Mouse (Mus musculus) gastrocnemius, postnatal 36 days (tissue): Measurements from ENCODE around the gene Trappc10. TPM values are rescaled to one million over a fixed set of nuclear protein-coding genes. Genes with fewer than 3 reads are reported as not detected.

Source experiments
- DNase-seq, 2 experiments: peaks; one replicate each; pipeline ENCODE4 v3.0.0; 2022
- intact Hi-C: fragments of 180-260 bp; cut with DNase I; formaldehyde crosslinking; loops from one replicate; pipeline ENCODE4 v1.15.1; 2025
- total RNA-seq, 2 experiments: library from RNA; stranded (reverse); gene quantifications; 2 replicates each; pipeline ENCODE4 v1.2.3; 2021

The Trappc10 gene
- total RNA-seq, 2 experiments from 2014 or later: 32.7 to 33.1 TPM

DNA sequence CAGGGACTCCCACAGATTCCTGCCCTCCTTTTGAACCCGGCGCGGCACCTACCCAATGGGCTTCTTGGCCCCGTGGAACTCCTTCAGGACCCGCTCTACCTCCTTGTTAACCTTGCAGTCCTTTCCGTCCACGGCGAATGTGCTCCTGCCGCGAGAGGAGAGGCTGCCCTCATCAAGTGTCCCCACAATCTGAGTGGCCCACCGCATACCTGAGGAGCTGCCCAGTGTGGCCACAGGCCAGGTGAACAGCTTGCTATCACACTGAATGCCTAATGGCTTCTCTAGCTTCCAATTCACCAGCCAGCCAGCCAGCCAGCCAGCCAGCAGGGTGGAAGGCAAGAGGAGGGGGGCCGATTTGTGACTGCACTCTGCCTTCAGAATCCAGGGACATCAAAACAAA is 79.7 kb downstream of the Trappc10 start:
- intact Hi-C loops: loop anchor here (5.0 kb wide), 1 partner anchor 137 kb away; no protein-coding TSS in a partner anchor

DNA sequence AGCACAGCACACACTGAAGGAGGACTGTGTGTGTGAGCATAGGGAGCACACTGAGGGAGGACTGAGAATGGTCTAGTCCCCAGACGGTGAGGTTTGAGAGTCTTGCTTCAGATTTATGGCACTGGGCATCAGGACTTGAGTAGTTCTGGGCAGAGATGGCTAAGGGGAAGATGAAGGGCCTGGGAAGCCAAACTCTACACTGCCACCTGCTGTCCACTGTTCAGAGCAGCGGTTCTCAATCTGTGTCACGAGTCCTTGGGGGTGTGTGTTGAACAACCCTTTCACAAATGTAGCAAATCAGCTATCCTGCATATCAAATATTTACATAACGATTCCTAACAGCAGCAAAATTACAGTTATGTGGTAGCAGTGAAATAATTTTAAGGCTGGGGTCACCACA is 80.5 kb downstream of the Trappc10 start:
- DNase-seq: peak in 1 of 2 experiments; percentile 49
- intact Hi-C loops: loop anchor here (5.0 kb wide), 1 partner anchor 137 kb away; no protein-coding TSS in a partner anchor

More for the DNA sequence above, 79.7 kb downstream of the Trappc10 start:
- DNase-seq: no peak

DNA sequence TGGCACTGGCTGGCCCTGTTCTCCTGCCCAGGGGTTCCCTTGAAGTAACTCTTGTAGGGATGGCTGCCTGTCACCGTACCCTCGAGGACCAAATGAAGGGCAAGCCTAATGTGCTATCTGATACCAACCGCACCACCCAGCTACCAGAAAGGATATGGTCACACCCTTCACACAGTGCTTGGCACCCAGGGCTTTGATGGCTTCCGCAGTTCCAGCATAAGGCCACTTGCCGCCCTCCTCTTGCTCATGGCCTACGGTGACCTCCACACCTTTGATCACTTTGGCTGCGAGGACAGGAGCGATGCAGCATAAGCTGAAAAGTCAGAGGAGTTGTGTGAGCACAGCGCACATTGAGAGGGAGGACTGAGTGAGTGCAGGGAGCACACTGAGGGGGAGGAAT is 81.2 kb downstream of the Trappc10 start:
- intact Hi-C loops: loop anchor here (5.0 kb wide), 1 partner anchor 136 kb away; no protein-coding TSS in a partner anchor
- DNase-seq: no peak

DNA sequence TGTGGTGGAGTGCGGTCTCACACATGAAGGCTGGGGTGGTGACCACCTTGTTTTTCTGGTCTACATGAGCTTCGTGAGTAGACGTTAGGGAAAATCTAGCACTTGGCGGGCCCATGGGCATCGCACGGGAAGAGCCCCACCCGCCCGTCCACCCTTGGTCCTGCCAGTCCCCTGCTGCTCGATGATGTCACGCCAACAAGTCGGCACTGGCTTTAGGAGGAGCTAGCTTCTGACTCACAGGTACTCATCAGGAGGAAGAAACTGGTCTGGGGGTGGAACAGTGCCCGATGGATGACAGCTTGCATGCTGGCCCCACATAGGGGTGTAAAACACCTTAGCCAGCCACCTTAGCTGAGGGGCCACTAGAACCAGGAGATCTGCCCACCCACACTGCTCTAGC is 81.8 kb downstream of the Trappc10 start:
- no peak for DNase-seq
- intact Hi-C loops: loop anchor here (5.0 kb wide), 1 partner anchor 135 kb away; no protein-coding TSS in a partner anchor

DNA sequence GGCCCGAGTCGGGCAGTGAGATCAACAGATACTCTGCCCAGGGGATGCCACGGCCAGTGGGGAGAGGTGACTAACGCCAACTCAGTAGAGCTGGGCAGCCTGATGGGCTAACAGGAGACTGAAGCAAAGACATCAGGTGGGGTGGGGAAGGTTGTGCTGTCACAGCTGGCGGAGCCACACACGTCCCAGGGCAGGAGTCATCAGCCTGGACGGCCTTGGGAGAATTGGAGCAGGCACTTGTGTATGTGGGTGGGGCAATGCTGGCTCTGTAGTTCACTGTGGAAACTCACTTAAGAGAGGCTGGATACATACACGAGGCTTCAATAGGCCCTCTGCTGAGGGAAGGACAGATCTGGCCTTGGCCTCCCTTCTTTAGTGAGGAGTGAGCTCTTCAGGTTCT is 83.3 kb downstream of the Trappc10 start:
- intact Hi-C loops: loop anchor here (2.0 to 5.0 kb wide), 3 partner anchors 92 to 176 kb away; partner anchors contain the start of gene Icosl
- DNase-seq: no peak

DNA sequence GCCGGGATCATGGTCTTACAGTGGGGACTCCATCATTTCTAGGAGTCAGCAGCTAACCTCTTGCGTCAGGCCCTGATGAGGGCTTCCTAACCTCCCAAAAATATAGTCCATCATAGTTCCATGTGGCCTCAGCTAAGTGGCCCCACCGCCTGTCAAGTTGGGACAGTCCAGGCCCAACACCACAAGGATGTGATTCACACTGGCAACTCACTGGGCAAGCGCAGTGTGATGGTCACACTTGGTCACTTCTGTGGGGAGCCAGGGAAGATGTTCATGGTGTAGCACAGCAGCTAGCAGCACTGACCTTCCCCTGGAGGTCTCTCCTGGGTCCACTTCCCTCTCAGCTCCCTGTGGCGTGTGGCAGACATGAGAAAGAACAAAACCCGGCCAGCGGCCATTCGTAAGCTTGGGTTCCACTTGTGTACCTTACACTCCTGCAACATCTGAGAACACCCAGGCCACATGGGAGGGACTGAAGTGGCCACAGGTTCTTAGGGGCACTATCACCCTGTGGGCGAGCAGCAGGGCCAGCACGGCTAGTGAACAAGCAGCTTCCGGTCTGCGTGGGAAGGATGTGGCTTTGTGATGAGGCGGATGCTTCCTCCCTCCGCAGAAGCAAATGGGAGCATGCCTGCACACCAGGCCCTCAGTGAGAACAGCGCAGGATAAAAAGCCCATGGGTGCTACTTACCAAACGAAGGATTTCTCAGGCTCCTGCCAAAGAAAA is 83.9 kb downstream of the Trappc10 start:
- intact Hi-C loops: loop anchor here (2.0 to 5.0 kb wide), 3 partner anchors 92 to 176 kb away; partner anchors contain the start of gene Icosl
- no peak for DNase-seq

DNA sequence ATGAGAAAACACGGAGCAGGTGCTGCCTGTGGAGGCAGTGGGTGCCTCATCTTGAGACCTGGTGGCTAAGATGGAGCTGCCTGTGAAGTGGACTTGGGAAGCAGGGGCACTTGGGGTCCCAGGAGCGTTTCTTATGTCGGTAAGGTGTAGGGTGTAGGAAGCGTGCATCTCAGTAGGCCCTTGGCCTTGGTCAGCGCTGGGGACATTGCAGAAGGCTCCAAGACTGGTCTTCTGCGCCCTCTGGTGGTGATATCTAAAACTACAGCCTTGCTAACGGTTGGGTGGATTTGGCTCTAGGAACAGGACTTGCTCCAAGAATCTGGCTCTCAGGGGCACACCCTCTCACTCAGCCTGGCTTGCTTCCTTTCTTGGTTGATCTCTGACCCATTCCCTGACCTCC is 84.5 kb downstream of the Trappc10 start:
- intact Hi-C loops: loop anchor here (2.0 to 5.0 kb wide), 3 partner anchors 91 to 175 kb away; partner anchors contain the start of gene Icosl
- peak; percentile 73 to 81 for DNase-seq

DNA sequence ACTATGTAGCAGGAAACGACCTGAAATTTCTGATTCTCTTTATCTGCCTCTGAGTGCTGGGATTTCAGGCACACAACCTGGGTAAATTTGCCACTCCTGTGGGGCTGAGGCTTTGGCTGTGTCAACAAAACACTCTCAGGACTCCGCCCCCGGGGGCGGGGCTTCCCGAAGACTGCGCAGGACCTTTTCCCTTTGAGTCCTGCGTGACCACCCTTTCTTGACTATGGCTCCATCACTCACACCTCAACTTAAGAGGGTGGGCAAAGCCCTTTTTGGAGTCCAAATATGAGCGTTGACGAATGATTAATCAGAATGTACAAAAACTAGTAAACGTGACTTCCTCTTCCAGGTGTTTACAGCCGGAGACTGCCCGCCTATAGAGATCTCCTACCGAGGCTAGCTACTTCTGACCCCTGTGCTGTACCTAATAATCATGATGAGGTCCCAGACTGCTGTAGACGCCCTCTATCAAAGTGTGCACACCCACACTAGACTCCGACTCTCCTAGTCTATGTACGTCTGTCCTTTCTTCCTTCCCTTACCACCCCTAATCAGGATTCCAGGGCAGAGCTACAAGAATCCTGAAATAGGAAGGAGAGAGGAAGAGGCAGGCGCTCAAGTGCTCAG is 85.1 kb downstream of the Trappc10 start:
- DNase-seq: peak; percentile 43 to 53
- intact Hi-C loops: no loop called here

DNA sequence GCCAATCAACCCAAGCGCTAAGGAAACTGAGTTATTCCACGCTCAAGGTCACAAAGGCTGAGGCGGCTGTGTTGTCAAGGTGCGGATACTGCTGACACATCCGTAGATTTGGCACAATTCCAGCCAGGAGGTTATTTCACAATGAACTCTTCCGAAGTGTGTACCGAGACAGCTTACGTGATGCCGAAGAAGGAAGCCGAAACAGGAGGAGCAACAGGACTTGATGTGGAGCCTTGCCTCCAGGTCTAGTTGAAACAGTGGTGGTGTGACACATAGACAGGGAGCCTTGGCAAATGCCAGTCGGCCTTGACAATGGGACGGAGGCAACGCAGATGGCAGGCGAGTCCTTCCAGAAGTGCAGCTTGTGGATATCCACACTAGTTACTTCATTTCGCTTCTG is 86.4 kb downstream of the Trappc10 start:
- intact Hi-C loops: no loop called here
- DNase-seq: no peak

DNA sequence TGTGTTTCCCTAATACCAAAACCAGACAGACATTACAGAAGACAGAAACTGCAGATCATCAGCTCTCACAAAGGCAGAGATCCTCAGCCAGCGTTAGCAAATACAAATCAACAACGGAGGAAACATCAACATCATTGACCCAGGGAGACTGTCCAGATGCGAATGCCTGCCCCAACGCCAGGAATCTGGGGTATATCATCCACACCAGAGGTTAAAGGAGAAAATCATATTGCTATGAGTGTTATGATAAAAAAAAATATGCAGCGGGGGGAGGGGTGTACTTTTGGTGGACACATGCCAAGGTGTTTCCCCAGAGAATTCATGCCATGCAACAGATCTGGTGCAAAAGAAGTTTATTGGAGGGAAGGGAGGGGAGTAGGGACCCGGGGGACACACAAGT is 87.5 kb downstream of the Trappc10 start:
- DNase-seq: no peak
- intact Hi-C loops: no loop called here

DNA sequence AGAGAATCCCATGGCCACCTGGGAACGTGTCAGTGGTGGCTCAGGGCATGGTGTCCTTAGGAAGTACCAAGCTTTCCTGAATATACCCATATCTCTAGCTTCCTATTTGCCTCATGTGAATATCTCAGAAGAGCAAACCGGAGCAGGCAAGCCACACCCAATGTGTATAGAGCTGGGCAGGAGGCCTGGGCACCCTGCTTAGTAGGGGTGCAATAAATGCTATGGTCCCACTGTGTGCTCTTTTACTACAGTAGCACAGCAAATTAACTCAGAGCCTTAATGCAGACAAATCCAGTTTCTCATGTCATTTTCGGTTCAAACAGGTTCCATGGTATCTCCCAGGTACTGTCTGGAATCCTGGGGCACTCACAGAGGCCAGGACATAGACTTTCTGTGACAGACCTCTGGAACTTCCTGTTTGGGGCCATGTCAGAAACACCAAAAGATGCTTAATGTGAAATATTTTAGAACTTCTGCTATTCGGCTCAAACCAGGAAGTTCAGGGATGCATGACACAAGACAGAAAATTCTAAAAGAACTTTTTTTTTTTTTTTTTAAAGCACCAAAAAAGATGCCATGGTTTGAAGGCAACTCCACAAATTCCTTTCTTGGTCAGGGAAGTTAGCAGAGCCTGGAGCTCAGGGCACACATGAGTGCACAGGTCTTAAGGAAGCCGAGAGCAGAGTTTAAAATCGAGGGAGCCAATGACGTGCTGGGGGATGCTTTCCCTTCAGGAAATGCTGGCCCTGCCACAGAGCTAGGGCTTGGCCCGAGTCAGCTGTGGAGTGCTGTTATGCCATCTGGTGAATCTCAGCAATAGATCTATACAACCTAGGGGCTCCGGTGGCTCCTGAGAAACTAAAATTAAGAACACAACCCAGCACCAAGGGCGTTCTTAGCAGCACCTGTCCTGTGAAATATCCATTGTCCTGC is 95.3 kb downstream of the Trappc10 start:
- DNase-seq: no peak
- intact Hi-C loops: no loop called here

DNA sequence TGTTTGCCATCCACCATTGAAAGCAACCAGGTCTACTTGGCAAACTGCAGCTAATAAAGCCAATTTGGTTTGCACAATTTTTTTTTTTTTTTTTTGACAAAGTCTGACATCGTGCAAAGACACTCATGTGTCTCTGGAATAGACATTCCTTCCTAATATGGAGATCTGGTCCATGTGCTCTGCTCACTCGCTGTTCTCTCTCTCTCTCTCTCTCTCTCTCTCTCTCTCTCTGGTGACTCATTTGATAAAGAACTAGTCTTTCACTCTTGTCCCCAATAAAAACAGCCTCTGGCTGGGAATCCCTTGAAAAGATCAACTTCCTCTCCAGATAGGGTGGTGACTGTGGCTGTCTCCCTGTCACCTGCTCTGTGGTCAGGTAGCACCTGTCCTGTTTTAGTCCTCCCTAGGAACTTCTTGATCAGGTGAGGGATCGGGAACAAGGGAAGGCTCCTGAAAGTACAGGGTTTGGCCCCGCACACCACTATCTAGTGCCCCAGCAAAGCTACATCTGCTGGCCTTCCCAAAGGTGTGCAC is 96.5 kb downstream of the Trappc10 start:
- DNase-seq: no peak
- intact Hi-C loops: no loop called here

DNA sequence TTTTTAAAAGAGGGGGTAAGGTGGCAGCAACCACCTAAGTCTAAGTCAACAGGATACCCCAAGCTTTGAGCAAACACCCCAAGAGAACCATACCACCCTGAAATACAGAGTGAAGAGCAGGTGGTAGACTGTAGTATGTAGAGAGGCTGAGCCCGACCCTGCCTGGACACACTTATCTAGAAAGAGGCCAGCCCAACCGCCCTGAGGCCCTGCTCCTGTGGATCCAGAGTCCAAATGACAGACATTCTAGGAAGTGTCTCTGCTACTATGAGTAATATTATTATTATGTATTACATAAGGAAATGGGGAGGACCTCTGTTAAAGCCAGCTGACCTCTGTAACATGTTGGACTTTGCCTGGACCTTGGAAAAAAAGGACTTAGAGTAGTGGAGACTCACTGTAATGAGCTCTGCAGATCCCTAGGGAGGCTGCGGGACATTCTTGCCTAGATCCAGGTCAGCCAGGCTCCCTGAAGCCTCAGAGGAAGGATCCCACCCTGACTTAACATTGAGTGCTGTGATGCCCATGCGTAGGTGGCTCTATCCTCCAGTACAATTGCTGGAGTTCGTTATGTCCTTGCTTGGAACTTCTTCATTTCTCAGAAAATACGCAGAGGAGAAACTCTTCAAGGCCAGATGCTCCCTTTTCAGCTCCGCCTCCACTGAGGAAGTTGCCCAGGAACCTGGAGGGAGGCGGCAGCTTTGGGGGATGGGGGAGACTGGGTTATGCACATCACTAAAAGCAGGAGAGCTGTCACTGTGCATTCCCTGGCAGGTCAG is 100.5 kb downstream of the Trappc10 start:
- no peak for DNase-seq
- intact Hi-C loops: no loop called here

DNA sequence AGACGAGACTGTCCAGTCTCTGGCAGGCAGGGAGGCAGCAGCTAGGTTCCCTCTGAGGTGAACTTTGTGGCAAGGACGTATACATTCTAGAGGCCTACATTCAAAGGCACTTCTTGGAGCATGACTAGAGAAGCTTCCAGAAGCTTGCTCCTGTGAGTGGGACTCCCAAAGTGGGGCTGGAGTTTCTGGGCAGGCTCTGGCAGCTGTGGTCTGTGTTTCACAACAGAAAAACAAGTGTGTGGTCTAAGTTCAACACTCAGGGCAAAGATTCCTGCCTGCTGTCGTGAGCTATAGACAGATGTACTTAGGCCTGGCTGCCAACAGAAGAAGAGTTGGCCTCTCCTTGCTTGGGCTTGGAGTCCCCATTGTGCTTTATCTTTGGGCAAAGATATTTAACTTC is 103.6 kb downstream of the Trappc10 start:
- intact Hi-C loops: no loop called here
- no peak for DNase-seq

DNA sequence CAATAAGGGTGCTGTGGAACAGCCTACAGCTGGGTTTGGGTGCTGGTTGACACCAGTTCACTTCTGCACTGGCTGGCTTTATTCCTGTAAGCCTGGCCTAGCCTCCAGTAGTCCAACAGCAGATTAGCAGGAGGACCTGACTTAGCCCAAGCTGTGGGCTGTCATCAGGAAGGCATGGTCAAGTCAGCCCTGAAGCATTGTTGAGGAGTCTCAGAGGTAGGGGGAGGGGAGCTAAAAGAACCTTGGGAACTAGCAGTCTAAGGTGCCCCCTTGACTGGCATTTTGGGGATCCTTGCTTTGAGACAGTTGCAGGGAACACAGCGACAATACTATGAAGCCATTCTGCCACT is 104.2 kb downstream of the Trappc10 start:
- intact Hi-C loops: no loop called here
- no peak for DNase-seq

DNA sequence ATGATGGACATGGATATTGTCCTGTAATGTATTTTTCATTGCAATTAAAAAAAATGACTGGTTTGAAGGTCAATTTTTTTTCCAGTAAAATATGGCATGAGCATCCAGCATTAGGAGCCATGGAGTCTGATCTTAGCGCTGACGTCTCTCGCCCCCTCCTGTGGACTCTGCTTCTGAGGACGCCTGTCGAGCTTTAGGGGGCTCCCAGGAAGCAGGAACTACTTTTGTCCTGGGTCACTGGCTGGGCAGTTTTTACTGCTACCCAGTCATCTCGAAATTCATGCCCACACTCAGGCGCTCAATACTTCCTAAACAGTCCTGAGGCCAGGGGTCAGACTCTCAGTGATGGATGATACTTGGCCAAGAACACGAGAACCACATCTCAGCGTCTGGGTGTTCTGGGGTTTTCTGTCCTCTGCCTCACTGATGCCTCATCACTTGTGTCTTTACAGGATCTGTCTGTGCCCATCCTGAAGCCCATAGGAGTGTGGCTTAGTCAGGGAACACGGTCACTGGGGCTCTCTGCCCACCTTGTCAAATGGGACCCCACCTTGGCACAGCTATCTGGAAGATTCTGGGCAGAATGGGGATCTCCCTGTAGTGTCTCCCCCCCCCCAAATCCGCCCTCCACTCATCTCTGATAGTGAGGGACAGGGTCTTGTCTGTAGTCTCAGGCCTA is 104.7 kb downstream of the Trappc10 start:
- intact Hi-C loops: no loop called here
- DNase-seq: no peak

DNA sequence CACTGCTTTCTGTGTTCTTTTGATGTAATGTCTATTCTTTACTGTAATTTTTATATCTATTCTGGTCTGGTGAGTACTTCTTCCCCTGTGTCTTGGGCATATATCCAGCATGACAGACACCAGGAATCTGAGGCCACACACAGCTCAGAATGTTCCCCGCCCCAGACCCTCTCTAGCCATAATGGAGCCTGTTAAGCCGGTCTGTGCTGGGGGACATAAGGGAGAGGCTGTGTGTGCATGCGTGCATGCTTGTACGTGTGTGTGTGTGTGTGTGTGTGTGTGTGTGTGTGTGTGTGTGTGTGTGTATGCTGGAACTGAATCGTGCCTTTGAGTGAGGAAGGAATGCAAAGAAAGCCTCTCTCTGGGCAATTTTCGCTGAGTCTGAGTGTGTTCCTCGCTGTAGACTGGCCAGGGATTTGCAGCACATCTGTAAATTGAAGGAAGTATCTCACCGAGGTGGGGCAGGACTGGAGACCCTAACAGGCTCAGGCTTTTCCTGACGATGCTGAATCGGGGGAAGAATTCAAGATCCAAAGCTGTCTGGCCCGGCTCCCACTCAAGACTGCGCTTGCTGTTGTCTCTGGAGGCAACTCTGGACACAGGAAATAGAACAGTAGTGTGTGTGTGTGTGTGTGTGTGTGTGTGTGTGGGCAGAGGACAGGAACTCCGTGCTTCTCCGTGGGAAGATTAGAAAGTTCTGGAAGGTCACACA is 105.5 kb downstream of the Trappc10 start:
- intact Hi-C loops: no loop called here
- DNase-seq: peak in 1 of 2 experiments; percentile 53

DNA sequence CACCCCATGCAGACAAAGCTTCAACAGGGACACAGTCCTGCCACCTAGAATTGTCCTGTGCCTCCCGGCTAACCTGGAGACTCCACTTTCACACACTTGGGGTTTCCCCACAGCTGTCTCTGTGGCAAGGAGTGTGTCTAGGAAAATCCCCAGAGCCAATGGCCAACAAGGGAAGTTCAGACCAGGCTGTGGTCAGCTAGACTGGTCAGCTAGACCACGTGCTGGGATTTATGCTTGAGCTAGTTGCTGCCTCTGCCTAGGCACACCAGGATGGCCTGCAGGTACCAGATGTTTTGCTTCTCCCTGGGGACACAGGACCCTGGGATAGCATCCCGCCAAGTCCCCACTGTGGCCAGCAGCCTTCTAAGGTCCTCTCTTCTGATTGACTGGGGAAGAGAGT is 107.2 kb downstream of the Trappc10 start:
- no peak for DNase-seq
- intact Hi-C loops: no loop called here
